Mouse (Mus musculus) myocyte (in vitro differentiated cells): ENCODE data around the gene Mtap.

ENCODE experiments used
- CEBPB ChIP-seq: IDR thresholded peaks from 2 replicates; pipeline ENCODE4 v1.6.1; 2011; ENCODE audit warnings: mild to moderate bottlenecking, moderate library complexity; ENCODE audit not compliant: poor library complexity, insufficient read depth, severe bottlenecking
- E2F4 ChIP-seq: IDR thresholded peaks from one replicate; pipeline ENCODE4 v1.6.1; 2011; ENCODE audit warnings: mild to moderate bottlenecking, control low read depth, moderate library complexity; ENCODE audit not compliant: insufficient read depth
- MAX ChIP-seq: IDR thresholded peaks from one replicate; pipeline ENCODE4 v1.6.1; 2011; ENCODE audit warnings: low read depth, mild to moderate bottlenecking, control low read depth
- MYOG ChIP-seq, 3 experiments: IDR thresholded peaks; one replicate each; pipeline ENCODE4 v1.6.1; 2011; ENCODE audit warnings: control low read depth in 2 of 3, low read depth in 2 of 3, mild to moderate bottlenecking in 2 of 3; ENCODE audit not compliant: insufficient read length in 2 of 3, control insufficient read depth in 1 of 3, insufficient read depth in 1 of 3
- POLR2A ChIP-seq: IDR thresholded peaks from one replicate; pipeline ENCODE4 v1.6.1; 2011; ENCODE audit warnings: low read depth, mild to moderate bottlenecking, control low read depth, moderate library complexity; ENCODE audit not compliant: insufficient read length
- POLR2AphosphoS2 ChIP-seq: IDR thresholded peaks from one replicate; pipeline ENCODE4 v1.6.1; 2011; ENCODE audit warnings: low read depth, control low read depth; ENCODE audit not compliant: insufficient read length
- REST ChIP-seq: IDR thresholded peaks from one replicate; pipeline ENCODE4 v1.6.1; 2011; ENCODE audit warnings: mild to moderate bottlenecking, control low read depth, moderate library complexity; ENCODE audit not compliant: insufficient read depth, insufficient read length
- SRF ChIP-seq: IDR thresholded peaks from one replicate; pipeline ENCODE4 v1.6.1; 2011; ENCODE audit warnings: low read depth; ENCODE audit not compliant: control insufficient read depth, insufficient read length
- TCF12 ChIP-seq: IDR thresholded peaks from one replicate; pipeline ENCODE4 v1.6.1; 2011; ENCODE audit warnings: mild to moderate bottlenecking, control low read depth; ENCODE audit not compliant: poor library complexity, insufficient read depth, severe bottlenecking

GRCm38 (mm10) chr4:89090217-89090616 is 46.7 kb upstream of the Mtap start:
- TF ChIP-seq POLR2AphosphoS2 (no peak), MYOG (IDR thresholded peaks at IDR 0.05; ENCODE audit: control insufficient read depth in 1 of 3, insufficient read depth in 1 of 3, insufficient read length in 2 of 3, low read depth in 2 of 3) (no peak), POLR2A (no peak), TCF12 (no peak), REST (no peak), SRF (no peak), E2F4 (no peak), CEBPB (no peak), MAX (no peak)
